Mouse (Mus musculus) common myeloid progenitor, adult 5-6 weeks (primary cell): ENCODE results near the gene Krt32. TPM values are rescaled to one million over a fixed set of nuclear protein-coding genes. Genes with fewer than 3 reads are reported as not detected.

Experiments used
- ATAC-seq: replicated peaks from 2 replicates; pipeline ENCODE4 v1.8.0; 2016; ENCODE audit warnings: low read depth, mild to moderate bottlenecking, moderate TSS enrichment, inconsistent platforms; ENCODE audit not compliant: poor library complexity, severe bottlenecking
- total RNA-seq: library from RNA; stranded (forward); fragments of 200-1000, 187-1606 nt; gene quantifications from 2 replicates; pipeline ENCODE4 v1.2.3, GENCODE M21; 2017

The Krt32 gene
- total RNA-seq, 1 experiment from 2014 or later: not detected

- ATAC-seq: no peak
Measured at GRCm38 (mm10) chr11:100055686-100056655, 32.1 kb downstream of the Krt32 start.

GRCm38 (mm10) chr11:100050451-100050850, 37.6 kb downstream of the Krt32 start, which contains the start of gene Krt31:
Krt31 (minus strand) TSS chr11:100050551.
- ATAC-seq: no peak

GRCm38 (mm10) chr11:100047193-100047592, 40.8 kb downstream of the Krt32 start:
- no peak for ATAC-seq

GRCm38 (mm10) chr11:100046303-100046866, 41.6 kb downstream of the Krt32 start:
- no peak for ATAC-seq

GRCm38 (mm10) chr11:100041454-100041853, 46.6 kb downstream of the Krt32 start, which contains the start of gene Krt34:
Krt34 (minus strand) TSS chr11:100041554.
- ATAC-seq: no peak

Other genes starting within 250 kb of the Krt32 start
- not detected in 2 replicates for gene Krtap4-16, start 236.6 kb downstream of the Krt32 start, total RNA-seq
- gene Gm11568, start 230.3 kb downstream of the Krt32 start, total RNA-seq: not detected in 2 replicates
- gene Gm11559, start 223.8 kb downstream of the Krt32 start, total RNA-seq: not detected in 2 replicates
- gene Krtap9-1, start 214.8 kb downstream of the Krt32 start, total RNA-seq: not detected in 2 replicates
- not detected in 2 replicates for gene Gm11567, start 209.0 kb downstream of the Krt32 start, total RNA-seq
- not detected in 2 replicates for gene Krtap31-1, start 180.3 kb downstream of the Krt32 start, total RNA-seq
- gene Gm11565, start 173.5 kb downstream of the Krt32 start, total RNA-seq: not detected in 2 replicates
- gene Krtap31-2, start 151.9 kb downstream of the Krt32 start, total RNA-seq: not detected in 2 replicates
- gene Krtap9-5, start 139.8 kb downstream of the Krt32 start, total RNA-seq: not detected in 2 replicates
- gene Krtap29-1, start 109.2 kb downstream of the Krt32 start, total RNA-seq: not detected in 2 replicates
- not detected in 2 replicates for gene Krtap16-1, start 101.6 kb downstream of the Krt32 start, total RNA-seq
- gene Krtap17-1, start 94.2 kb downstream of the Krt32 start, total RNA-seq: not detected in 2 replicates
- gene Krt33a, start 72.0 kb downstream of the Krt32 start, total RNA-seq: not detected in 2 replicates
- gene Krt33b, start 58.4 kb downstream of the Krt32 start, total RNA-seq: not detected in 2 replicates
- not detected in 2 replicates for gene Krt34, start 46.7 kb downstream of the Krt32 start, total RNA-seq
- not detected in 2 replicates for gene Krt31, start 37.7 kb downstream of the Krt32 start, total RNA-seq
- not detected in 2 replicates for gene Krt35, start 8.0 kb upstream of the Krt32 start, total RNA-seq
- gene Krt36, start 17.4 kb upstream of the Krt32 start, total RNA-seq: not detected in 2 replicates
- not detected in 2 replicates for gene Krt13, start 33.3 kb upstream of the Krt32 start, total RNA-seq
- not detected in 2 replicates for gene Krt15, start 47.7 kb upstream of the Krt32 start, total RNA-seq
- not detected in 2 replicates for gene Krt19, start 60.4 kb upstream of the Krt32 start, total RNA-seq
- gene Krt9, start 105.0 kb upstream of the Krt32 start, total RNA-seq: not detected in 2 replicates
- gene Krt14, start 119.3 kb upstream of the Krt32 start, total RNA-seq: not detected in 2 replicates
- gene Krt16, start 160.7 kb upstream of the Krt32 start, total RNA-seq: not detected in 2 replicates
- not detected in 2 replicates for gene Krt17, start 172.8 kb upstream of the Krt32 start, total RNA-seq
- not detected in 2 replicates for gene Krt42, start 181.6 kb upstream of the Krt32 start, total RNA-seq
- gene Eif1, start 231.7 kb upstream of the Krt32 start, total RNA-seq: 220 and 411 TPM in 2 replicates
- gene Gast, start 246.2 kb upstream of the Krt32 start, total RNA-seq: not detected in 2 replicates